Mouse (Mus musculus) brain, embryonic 18.5 days (tissue): ENCODE measurements around the gene Cby3.

Source experiments
- DNase-seq: peaks from one replicate; pipeline ENCODE4 v3.0.0-alpha.2; 2012; ENCODE audit warnings: low read depth, low spot score

Cby3 gene

GRCm38 (mm10) chr11:50389616-50390015, 35.4 kb downstream of the Cby3 start:
- no peak for DNase-seq

DNA sequence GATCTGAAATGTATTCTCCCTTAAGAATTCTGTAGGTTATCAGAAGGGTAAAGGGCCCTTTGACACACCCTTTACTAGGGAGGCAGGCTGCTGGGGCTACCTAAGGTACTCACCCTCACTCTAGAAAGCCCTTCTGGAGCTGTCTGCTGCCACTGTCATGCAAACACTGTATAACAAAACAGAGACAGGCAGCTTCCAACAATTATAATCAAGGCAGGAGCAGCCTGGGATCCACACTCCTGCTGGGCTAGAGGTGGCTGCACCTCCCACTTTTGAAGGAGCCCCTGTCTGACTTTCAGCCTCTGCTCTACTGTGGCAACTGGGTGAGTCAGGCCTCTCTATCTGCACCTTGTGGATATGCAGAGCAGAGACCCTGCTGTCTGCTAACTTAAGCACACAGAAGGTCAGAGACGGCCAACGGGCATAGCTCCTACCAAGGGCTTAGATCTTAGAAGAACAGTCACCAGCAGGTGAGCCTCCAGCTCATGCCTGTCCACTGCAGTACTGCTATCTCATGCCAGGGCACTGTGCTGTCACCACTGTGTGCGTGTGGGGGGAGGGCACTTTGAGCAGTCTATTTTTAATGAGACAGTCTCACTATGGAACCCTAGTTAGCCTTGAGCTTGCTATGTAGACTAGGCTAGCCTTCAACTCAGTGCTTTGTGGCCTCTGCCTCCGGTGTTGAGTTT, 37.2 kb downstream of the Cby3 start:
- no peak for DNase-seq

- no peak for DNase-seq
Observed at GRCm38 (mm10) chr11:50393306-50393705, 39.0 kb downstream of the Cby3 start.

- DNase-seq, result no peak
Observed at GRCm38 (mm10) chr11:50394731-50395130, 40.5 kb downstream of the Cby3 start.

DNA sequence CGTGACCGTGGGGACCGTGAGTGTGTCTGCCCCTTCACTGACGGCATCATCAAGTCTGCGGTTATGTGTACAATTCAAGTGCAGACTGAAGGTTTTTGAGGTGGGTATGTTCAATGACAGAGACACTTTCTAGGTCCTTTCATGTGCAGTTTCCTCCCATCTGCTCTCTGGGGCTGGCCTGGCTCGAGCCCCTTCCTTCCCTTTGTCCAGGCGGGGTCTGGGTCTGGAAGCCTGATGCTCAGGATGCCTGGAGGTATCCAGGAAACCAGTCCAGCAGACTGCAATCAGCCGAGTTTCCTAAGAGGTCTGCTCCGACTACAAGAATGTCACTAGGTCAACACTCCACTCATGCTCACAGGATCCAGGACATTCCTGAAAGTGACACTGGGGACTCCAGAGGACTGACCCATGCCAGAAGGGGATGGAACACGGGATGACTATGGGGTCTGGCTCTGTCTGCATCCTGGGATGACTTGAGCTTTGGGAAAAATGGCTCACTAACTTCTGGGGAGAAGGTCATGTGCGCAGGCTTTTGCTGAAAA, 42.6 kb downstream of the Cby3 start:
- DNase-seq, result no peak

GRCm38 (mm10) chr11:50397316-50397715, 43.1 kb downstream of the Cby3 start:
- no peak for DNase-seq

- no peak for DNase-seq
Observed at GRCm38 (mm10) chr11:50398803-50399202, 44.5 kb downstream of the Cby3 start.

DNA sequence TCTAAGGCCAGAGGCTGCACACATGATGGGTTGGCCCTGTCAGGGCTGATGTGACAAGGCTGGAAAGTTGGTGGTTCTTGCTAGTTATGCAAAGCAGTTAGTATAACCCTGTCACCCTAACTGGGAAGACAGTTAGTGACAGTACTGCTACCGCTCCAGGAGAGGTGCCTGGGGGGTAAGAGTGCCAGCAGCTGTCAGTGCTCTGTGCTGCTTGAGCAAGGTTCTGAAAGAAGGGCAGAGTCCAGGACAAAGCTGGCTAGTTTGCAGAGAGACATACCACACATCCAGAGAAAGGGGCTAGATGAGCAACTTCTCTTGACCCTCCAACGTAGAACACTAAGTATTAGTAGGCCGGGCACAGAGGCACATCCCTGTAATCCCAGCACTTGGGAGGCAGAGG, 48.2 kb downstream of the Cby3 start:
- DNase-seq, result no peak

DNA sequence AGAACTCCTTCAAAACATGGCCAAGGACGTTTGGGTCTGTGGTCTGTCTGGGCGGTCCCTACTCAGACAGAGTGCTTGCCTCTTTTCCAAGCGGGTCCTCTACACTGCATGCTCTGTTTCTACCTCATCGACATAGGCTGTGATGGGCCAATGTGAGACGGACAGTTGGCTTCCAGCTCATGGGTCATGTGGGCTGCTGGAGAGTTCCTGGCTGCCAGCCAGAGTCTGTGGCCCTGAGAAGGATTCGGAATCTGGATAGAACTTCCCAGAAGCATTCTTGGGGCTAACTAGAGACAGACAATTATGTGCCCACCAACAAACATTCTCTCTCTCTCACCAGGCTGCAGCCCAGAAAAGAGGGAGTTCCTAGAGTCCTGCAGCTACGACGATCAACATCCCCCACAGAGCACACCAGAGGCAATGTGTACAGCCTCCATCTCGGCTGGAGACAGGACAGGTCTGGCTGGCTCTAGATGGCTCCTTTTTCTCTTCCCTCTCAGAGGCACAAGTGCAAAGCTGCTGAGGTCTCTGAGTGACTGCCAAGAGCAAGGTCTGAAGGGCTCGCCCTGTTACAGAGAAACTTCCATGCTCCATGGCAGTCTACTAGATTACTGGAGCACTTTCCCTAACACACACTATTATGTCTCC, 49.2 kb downstream of the Cby3 start:
- no peak for DNase-seq

- DNase-seq, result no peak
Observed at GRCm38 (mm10) chr11:50407235-50407634, 53.0 kb downstream of the Cby3 start.
